Mouse (Mus musculus): ENCODE results near the gene Taf12. TPM values are rescaled to one million over a fixed set of nuclear protein-coding genes. Genes with fewer than 3 reads are reported as not detected.
A peak's percentile ranks its signal among the peaks of the same experiment; 100 is the strongest.

Gene Taf12
- polyA plus RNA-seq, 1 experiment from 2014 or later = 52.5 TPM

- no peak for DNase-seq (ENCODE audit: low spot score)
- H3K27ac ChIP-seq = no peak overlapping the region
- 81% methylated on average over 6 of the region's 6 CpGs for WGBS
- H3K36me3 ChIP-seq = peaks cover 60% of the 10 kb centered on the region
- no peaks in the 10 kb centered on the region for H3K27me3 ChIP-seq (ENCODE audit: insufficient read depth, poor library complexity, severe bottlenecking)
- H3K4me3 ChIP-seq = no peak overlapping the region
- H3K4me1 ChIP-seq = peaks cover 15% of the 10 kb centered on the region
- no peaks in the 10 kb centered on the region for H3K9me3 ChIP-seq
Measured at GRCm38 (mm10) chr4:132332880-132333279, 58.7 kb downstream of the Taf12 start.

GRCm38 (mm10) chr4:132338943-132339342 is 64.8 kb downstream of the Taf12 start:
- WGBS = 88% methylated on average over 13 of the region's 13 CpGs
- H3K36me3 ChIP-seq = peaks cover 67% of the 10 kb centered on the region

GRCm38 (mm10) chr4:132341451-132341850 is 67.3 kb downstream of the Taf12 start:
- peaks cover 43% of the 10 kb centered on the region for H3K36me3 ChIP-seq
- H3K27ac ChIP-seq = no peak overlapping the region
- no peaks in the 10 kb centered on the region for H3K9me3 ChIP-seq
- H3K4me3 ChIP-seq = no peak overlapping the region
- no peaks in the 10 kb centered on the region for H3K27me3 ChIP-seq (ENCODE audit: insufficient read depth, poor library complexity, severe bottlenecking)
- 87% methylated on average over 3 of the region's 3 CpGs for WGBS
- no peak for DNase-seq (ENCODE audit: low spot score)
- H3K4me1 ChIP-seq = peaks cover 35% of the 10 kb centered on the region

More at GRCm38 (mm10) chr4:132338943-132339342, 64.8 kb downstream of the Taf12 start:
- H3K4me3 ChIP-seq = no peak overlapping the region
- no peak overlapping the region for H3K27ac ChIP-seq
- no peaks in the 10 kb centered on the region for H3K9me3 ChIP-seq
- H3K4me1 ChIP-seq = peaks cover 18% of the 10 kb centered on the region
- DNase-seq (ENCODE audit: low spot score) = no peak
- no peaks in the 10 kb centered on the region for H3K27me3 ChIP-seq (ENCODE audit: insufficient read depth, poor library complexity, severe bottlenecking)

GRCm38 (mm10) chr4:132344403-132345134 is 70.4 kb downstream of the Taf12 start:
- Histone ChIP-seq H3K27me3 (ENCODE audit: insufficient read depth, poor library complexity, severe bottlenecking) (no peaks in the 10 kb centered on the region), H3K4me1 (peaks cover 35% of the 10 kb centered on the region), H3K4me3 (peak overlapping the region; percentile 91), H3K27ac (peak overlapping the region; percentile 98), H3K9me3 (no peaks in the 10 kb centered on the region), H3K36me3 (peaks cover 14% of the 10 kb centered on the region)
- WGBS = 7% methylated on average over 13 of the region's 13 CpGs
- DNase-seq (ENCODE audit: low spot score) = peak; percentile 83

Other genes starting within 250 kb of the Taf12 start
- gene Gm10300, start 199.7 kb upstream of the Taf12 start, polyA plus RNA-seq (2016; fragmentation: Nextera tagmentation; extraction: Ambion mirVana) = 0.10 TPM in 1 of 2 replicates, not detected in the other
- 73.5 and 78.8 TPM in 2 replicates for gene Epb41, start 199.1 kb upstream of the Taf12 start, polyA plus RNA-seq (2016; fragmentation: Nextera tagmentation; extraction: Ambion mirVana)
- 1.00 and 1.1 TPM in 2 replicates for gene Oprd1, start 129.9 kb upstream of the Taf12 start, polyA plus RNA-seq (2016; fragmentation: Nextera tagmentation; extraction: Ambion mirVana)
- gene Ythdf2, start 62.1 kb upstream of the Taf12 start, polyA plus RNA-seq (2016; fragmentation: Nextera tagmentation; extraction: Ambion mirVana) = 76.0 and 91.6 TPM in 2 replicates
- gene Gmeb1, start 12.8 kb upstream of the Taf12 start, polyA plus RNA-seq (2016; fragmentation: Nextera tagmentation; extraction: Ambion mirVana) = 32.5 and 37.6 TPM in 2 replicates
- 1.1 and 1.9 TPM in 2 replicates for gene Rab42, start 29.0 kb downstream of the Taf12 start, polyA plus RNA-seq (2016; fragmentation: Nextera tagmentation; extraction: Ambion mirVana)
- 82.0 and 92.0 TPM in 2 replicates for gene Trnau1ap, start 55.2 kb downstream of the Taf12 start, polyA plus RNA-seq (2016; fragmentation: Nextera tagmentation; extraction: Ambion mirVana)
- 61.4 and 93.4 TPM in 2 replicates for gene Rcc1, start 79.2 kb downstream of the Taf12 start, polyA plus RNA-seq (2016; fragmentation: Nextera tagmentation; extraction: Ambion mirVana)
- gene Phactr4, start 148.1 kb downstream of the Taf12 start, polyA plus RNA-seq (2016; fragmentation: Nextera tagmentation; extraction: Ambion mirVana) = 19.2 and 22.3 TPM in 2 replicates
- 16.2 and 22.5 TPM in 2 replicates for gene Med18, start 189.5 kb downstream of the Taf12 start, polyA plus RNA-seq (2016; fragmentation: Nextera tagmentation; extraction: Ambion mirVana)
- gene Sesn2, start 236.1 kb downstream of the Taf12 start, polyA plus RNA-seq (2016; fragmentation: Nextera tagmentation; extraction: Ambion mirVana) = 9.6 and 10.1 TPM in 2 replicates